Mouse (Mus musculus): ENCODE results near the gene Vwa8.

Gene Vwa8

GRCm38 (mm10) chr14:79143696-79144095 lies 294.8 kb downstream of the Vwa8 start:
- DNase-seq (ENCODE audit: low read depth): no peak

- DNase-seq (ENCODE audit: low read depth): no peak
These were observed 295.7 kb downstream of the Vwa8 start for GRCm38 (mm10) chr14:79144278-79145224.

GRCm38 (mm10) chr14:79151711-79152110 lies 302.9 kb downstream of the Vwa8 start:
- DNase-seq (ENCODE audit: low read depth): no peak

- no peak for DNase-seq (ENCODE audit: low read depth)
These were observed 305.0 kb downstream of the Vwa8 start for GRCm38 (mm10) chr14:79153896-79154295.

GRCm38 (mm10) chr14:79154961-79155360 lies 306.1 kb downstream of the Vwa8 start:
- no peak for DNase-seq (ENCODE audit: low read depth)

GRCm38 (mm10) chr14:79156526-79157411 lies 307.9 kb downstream of the Vwa8 start:
- DNase-seq (ENCODE audit: low read depth): no peak

GRCm38 (mm10) chr14:79157451-79158218 lies 308.8 kb downstream of the Vwa8 start:
- DNase-seq (ENCODE audit: low read depth): no peak

- DNase-seq (ENCODE audit: low read depth): no peak
These were observed 309.3 kb downstream of the Vwa8 start for GRCm38 (mm10) chr14:79158219-79158521.

GRCm38 (mm10) chr14:79158673-79159200 lies 309.9 kb downstream of the Vwa8 start:
- no peak for DNase-seq (ENCODE audit: low read depth)

GRCm38 (mm10) chr14:79159451-79159850 lies 310.6 kb downstream of the Vwa8 start:
- no peak for DNase-seq (ENCODE audit: low read depth)

- no peak for DNase-seq (ENCODE audit: low read depth)
These were observed 311.6 kb downstream of the Vwa8 start for GRCm38 (mm10) chr14:79160486-79160885.

- DNase-seq (ENCODE audit: low read depth): no peak
These were observed 312.1 kb downstream of the Vwa8 start for GRCm38 (mm10) chr14:79160966-79161365.

- no peak for DNase-seq (ENCODE audit: low read depth)
These were observed 312.9 kb downstream of the Vwa8 start for GRCm38 (mm10) chr14:79161741-79162140.

GRCm38 (mm10) chr14:79162678-79163077 lies 313.8 kb downstream of the Vwa8 start:
- DNase-seq (ENCODE audit: low read depth): no peak

- DNase-seq (ENCODE audit: low read depth): no peak
These were observed 315.5 kb downstream of the Vwa8 start for GRCm38 (mm10) chr14:79164334-79164733.

- DNase-seq (ENCODE audit: low read depth): peak; percentile 53
These were observed 316.1 kb downstream of the Vwa8 start for GRCm38 (mm10) chr14:79164925-79165324.

- DNase-seq (ENCODE audit: low read depth): no peak
These were observed 325.7 kb downstream of the Vwa8 start for GRCm38 (mm10) chr14:79174526-79174925.

GRCm38 (mm10) chr14:79177754-79178153 lies 328.9 kb downstream of the Vwa8 start:
- DNase-seq (ENCODE audit: low read depth): no peak

- DNase-seq (ENCODE audit: low read depth): no peak
These were observed 329.4 kb downstream of the Vwa8 start for GRCm38 (mm10) chr14:79178247-79178646.

GRCm38 (mm10) chr14:79180078-79180730 lies 331.4 kb downstream of the Vwa8 start:
- peak; percentile 36 for DNase-seq (ENCODE audit: low read depth)

GRCm38 (mm10) chr14:79181748-79182147 lies 332.9 kb downstream of the Vwa8 start:
- DNase-seq (ENCODE audit: low read depth): peak; percentile 95
